Mouse (Mus musculus): ENCODE data around the gene Thada.
"Not testable (repeated sequence)": the region's sequence is repeated elsewhere in the genome, so short reads cannot be mapped to it uniquely, and the experiment has no call there.

Thada gene

GRCm38 (mm10) chr17:84291228-84291627 is 174.8 kb downstream of the Thada start:
- DNase-seq (ENCODE audit: low spot score), result not testable (repeated sequence)

GRCm38 (mm10) chr17:84287675-84288420 is 178.2 kb downstream of the Thada start:
- no peak for DNase-seq (ENCODE audit: low spot score)

- no peak for DNase-seq (ENCODE audit: low spot score)
Observed at GRCm38 (mm10) chr17:84286536-84286935, 179.5 kb downstream of the Thada start.

GRCm38 (mm10) chr17:84282388-84283280 is 183.4 kb downstream of the Thada start:
- no peak for DNase-seq (ENCODE audit: low spot score)

GRCm38 (mm10) chr17:84279001-84279400 is 187.0 kb downstream of the Thada start:
- DNase-seq (ENCODE audit: low spot score), result no peak

- no peak for DNase-seq (ENCODE audit: low spot score)
Observed at GRCm38 (mm10) chr17:84278193-84278953, 187.6 kb downstream of the Thada start.

- no peak for DNase-seq (ENCODE audit: low spot score)
Observed at GRCm38 (mm10) chr17:84274999-84275398, 191.0 kb downstream of the Thada start.

- no peak for DNase-seq (ENCODE audit: low spot score)
Observed at GRCm38 (mm10) chr17:84274163-84274562, 191.8 kb downstream of the Thada start.

- no peak for DNase-seq (ENCODE audit: low spot score)
Observed at GRCm38 (mm10) chr17:84272557-84273261, 193.3 kb downstream of the Thada start.

- DNase-seq (ENCODE audit: low spot score), result no peak
Observed at GRCm38 (mm10) chr17:84271566-84272202, 194.3 kb downstream of the Thada start.

GRCm38 (mm10) chr17:84269722-84270121 is 196.3 kb downstream of the Thada start:
- no peak for DNase-seq (ENCODE audit: low spot score)

- no peak for DNase-seq (ENCODE audit: low spot score)
Observed at GRCm38 (mm10) chr17:84268450-84268849, 197.6 kb downstream of the Thada start.

GRCm38 (mm10) chr17:84267456-84268074 is 198.4 kb downstream of the Thada start:
- no peak for DNase-seq (ENCODE audit: low spot score)

GRCm38 (mm10) chr17:84266161-84266948 is 199.7 kb downstream of the Thada start:
- DNase-seq (ENCODE audit: low spot score), result no peak

GRCm38 (mm10) chr17:84265480-84266130 is 200.4 kb downstream of the Thada start:
- no peak for DNase-seq (ENCODE audit: low spot score)

- no peak for DNase-seq (ENCODE audit: low spot score)
Observed at GRCm38 (mm10) chr17:84264305-84264704, 201.7 kb downstream of the Thada start.

GRCm38 (mm10) chr17:84263591-84263990 is 202.4 kb downstream of the Thada start:
- DNase-seq (ENCODE audit: low spot score), result no peak

GRCm38 (mm10) chr17:84262325-84262979 is 203.6 kb downstream of the Thada start:
- DNase-seq (ENCODE audit: low spot score), result no peak

- DNase-seq (ENCODE audit: low spot score), result no peak
Observed at GRCm38 (mm10) chr17:84261010-84261409, 205.0 kb downstream of the Thada start.

All from ovary, postnatal 36 days (tissue).